Mouse (Mus musculus): ENCODE measurements around the gene Trpm6.

Trpm6 gene

GRCm38 (mm10) chr19:18888491-18889116, 138.8 kb downstream of the Trpm6 start:
- DNase-seq (ENCODE audit: low read depth, low spot score) = no peak

DNA sequence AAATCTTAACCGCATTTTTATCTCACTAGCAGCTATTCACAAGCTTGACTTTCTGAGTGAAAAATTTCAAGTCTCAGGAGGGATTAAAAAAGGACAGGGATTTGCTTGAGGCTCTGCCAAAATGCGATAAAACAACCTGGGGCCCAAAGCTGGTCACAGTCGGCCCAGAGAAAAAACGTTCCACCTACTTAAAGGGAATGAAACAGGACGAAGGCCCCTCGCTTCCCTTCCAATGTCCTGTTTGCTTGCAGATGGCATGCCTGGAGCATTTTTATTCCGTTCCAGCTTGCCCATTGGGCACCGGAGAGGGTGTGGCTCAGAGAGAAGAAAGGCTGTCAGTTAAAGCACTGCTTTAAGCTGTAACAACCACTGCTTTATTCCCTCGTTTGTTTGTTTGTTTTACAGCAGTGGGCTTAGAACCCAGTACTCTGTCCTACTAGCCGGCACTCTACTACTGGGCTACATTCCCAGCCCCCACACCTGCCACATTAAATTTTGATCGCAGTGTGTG, 139.4 kb downstream of the Trpm6 start:
- peak; percentile 23 for DNase-seq (ENCODE audit: low read depth, low spot score)

GRCm38 (mm10) chr19:18889632-18890031, 139.8 kb downstream of the Trpm6 start:
- DNase-seq (ENCODE audit: low read depth, low spot score) = no peak

GRCm38 (mm10) chr19:18890216-18890615, 140.4 kb downstream of the Trpm6 start:
- DNase-seq (ENCODE audit: low read depth, low spot score) = no peak

DNA sequence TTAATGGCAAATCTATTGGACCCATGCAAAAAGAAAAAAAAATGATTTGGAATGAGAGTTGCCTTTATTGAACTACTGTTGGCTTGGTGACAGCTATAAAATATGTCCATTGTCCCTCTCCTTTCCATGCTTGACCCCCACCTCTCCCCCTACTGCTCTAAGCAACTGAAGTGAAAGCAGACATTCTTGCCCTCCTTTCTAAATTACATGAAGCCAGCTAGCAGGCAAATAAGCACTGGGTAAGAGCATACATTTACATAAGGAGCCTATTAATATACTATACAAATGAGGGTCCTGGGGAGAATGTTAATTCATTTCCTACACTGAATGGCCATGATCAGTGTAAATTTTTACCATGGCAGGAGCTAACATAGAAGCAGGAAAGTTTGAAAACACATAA, 148.5 kb downstream of the Trpm6 start:
- no peak for DNase-seq (ENCODE audit: low read depth, low spot score)

- DNase-seq (ENCODE audit: low read depth, low spot score) = no peak
Observed at GRCm38 (mm10) chr19:18902041-18902693, 152.4 kb downstream of the Trpm6 start.

DNA sequence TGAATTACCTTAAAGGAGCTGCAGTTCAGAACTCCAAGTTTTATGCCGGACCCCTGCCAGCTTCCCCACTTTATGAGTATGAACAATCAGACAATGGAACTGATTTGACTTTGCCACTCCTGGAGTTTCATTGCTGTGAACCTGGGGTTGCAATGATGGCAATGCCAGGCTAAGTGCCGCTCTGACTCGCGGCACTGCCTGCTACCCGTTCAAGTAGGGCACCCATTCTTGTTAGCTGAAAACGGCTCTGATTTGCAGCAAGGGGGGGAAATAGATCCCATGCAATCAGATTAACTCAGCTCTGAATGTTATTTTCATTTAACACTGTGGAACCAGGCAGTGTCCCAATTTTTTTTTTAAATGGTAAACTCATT, 152.9 kb downstream of the Trpm6 start:
- DNase-seq (ENCODE audit: low read depth, low spot score) = no peak

DNA sequence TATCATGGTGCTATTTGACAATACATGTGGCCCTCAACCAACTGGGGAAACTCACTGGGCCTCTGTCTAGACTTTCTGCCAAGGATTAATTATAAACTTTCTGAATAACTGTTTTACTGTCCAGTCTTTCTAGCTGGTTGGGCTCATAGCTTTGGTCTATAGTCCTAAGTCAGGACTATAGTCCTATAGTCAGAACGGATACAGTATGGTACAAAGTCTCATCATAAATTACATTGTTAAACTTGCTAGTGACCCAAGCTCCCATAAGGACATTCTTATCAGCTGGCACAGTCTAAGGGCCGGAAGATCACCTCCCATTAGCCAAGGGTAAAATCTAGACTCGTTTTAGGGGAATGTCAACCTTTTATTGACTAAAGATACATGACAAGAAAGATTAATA, 155.7 kb downstream of the Trpm6 start:
- DNase-seq (ENCODE audit: low read depth, low spot score) = no peak

DNA sequence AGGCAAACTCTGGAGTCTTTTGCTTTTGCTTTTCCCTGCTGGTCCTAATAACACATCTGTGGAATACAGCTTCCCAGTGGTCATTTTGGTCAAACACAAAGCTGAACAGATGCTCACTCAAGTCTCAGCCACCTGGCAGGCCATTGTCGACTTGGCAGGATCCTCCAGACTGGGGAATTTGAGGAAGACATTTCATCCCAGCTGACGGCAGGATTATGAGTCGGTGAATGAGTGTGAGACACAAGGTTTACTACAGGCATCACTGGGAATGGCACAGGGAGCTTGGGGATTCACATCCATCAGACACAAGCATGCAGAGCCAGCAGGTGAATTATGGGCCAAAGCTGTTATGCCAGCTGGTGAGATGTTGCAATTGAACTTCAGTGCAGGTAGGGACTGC, 159.9 kb downstream of the Trpm6 start:
- no peak for DNase-seq (ENCODE audit: low read depth, low spot score)

DNA sequence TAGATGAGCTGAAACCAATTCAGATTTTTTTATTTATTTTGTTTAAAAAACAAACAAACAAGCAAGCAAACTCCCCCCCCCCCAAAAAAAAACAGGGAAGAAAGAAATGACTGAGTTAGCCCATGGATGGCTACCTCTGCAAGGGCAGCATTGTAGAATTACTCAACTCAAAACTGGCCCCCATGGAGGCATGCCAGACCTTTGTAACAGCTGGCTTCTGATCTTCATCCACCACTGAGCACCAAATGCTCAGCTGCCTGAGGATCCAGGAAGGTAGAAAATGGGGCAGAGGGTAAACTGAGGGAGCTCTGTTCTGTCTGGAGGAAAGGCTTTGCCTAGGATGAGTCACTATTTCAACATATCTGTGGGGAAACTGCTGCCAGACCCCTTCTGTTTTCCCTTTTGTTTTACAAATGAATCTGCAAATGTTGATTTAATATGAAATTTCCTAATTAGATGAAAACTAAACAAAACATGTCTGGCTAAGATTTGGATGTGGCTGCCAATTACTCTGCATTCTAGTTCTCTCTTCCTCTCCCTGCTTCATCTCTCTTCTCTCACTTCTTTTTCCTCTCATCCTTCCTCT, 162.1 kb downstream of the Trpm6 start:
- DNase-seq (ENCODE audit: low read depth, low spot score) = no peak

DNA sequence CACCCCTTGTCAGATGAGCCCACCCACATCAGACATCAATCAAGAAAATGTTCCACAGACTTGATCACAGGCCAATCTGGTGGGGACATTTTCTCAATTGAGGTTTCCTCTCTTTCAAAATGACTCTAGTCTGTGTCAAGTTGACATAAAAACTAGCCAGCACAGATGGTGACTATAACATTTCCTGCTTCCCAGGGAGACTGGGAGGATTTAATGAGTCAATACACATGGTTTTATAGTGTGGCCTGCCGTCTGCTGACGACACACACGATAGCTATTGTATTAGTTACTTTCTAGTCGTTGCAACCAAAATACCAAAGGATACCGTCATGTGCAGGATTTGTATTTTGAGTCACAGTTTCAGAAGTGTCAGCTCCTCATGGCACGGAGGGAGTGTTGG, 191.6 kb downstream of the Trpm6 start:
- DNase-seq (ENCODE audit: low read depth, low spot score) = peak; percentile 17

All from telencephalon, adult 2 months (tissue).